Mouse (Mus musculus): Measurements from ENCODE around the gene Dbndd1. TPM values are rescaled to one million over a fixed set of nuclear protein-coding genes. Genes with fewer than 3 reads are reported as not detected.

The Dbndd1 gene
- not detected for total RNA-seq (2023)

GRCm38 (mm10) chr8:123514781-123515539 is at the start of gene Dbndd1:
Gene Dbndd1, minus strand, starts transcription at chr8:123515463.

GRCm38 (mm10) chr8:123518667-123519066 is 3.4 kb upstream of the Dbndd1 start, which contains the start of gene Gas8:
Gene Gas8, plus strand, starts transcription at chr8:123518834.

GRCm38 (mm10) chr8:123477737-123478258 is 37.5 kb downstream of the Dbndd1 start, which contains the start of gene Afg3l1:
Gene Afg3l1, plus strand, starts transcription at chr8:123477903.

Other genes starting within 250 kb of the Dbndd1 start
- gene Fanca, start 196.9 kb downstream of the Dbndd1 start, total RNA-seq (2023) = 10.0 TPM
- not detected for gene Spire2, start 182.8 kb downstream of the Dbndd1 start, total RNA-seq (2023)
- 206 TPM for gene Tcf25, start 141.7 kb downstream of the Dbndd1 start, total RNA-seq (2023)
- gene Mc1r, start 108.4 kb downstream of the Dbndd1 start, total RNA-seq (2023) = 0.18 TPM
- 2.0 TPM for gene Tubb3, start 104.0 kb downstream of the Dbndd1 start, total RNA-seq (2023)
- 13.2 TPM for gene Def8, start 91.9 kb downstream of the Dbndd1 start, total RNA-seq (2023)
- gene Afg3l1, start 37.6 kb downstream of the Dbndd1 start, total RNA-seq (2023) = 39.7 TPM
- gene Gas8, start 3.4 kb upstream of the Dbndd1 start, total RNA-seq (2023) = 2.8 TPM
- gene Rhou, start 138.5 kb upstream of the Dbndd1 start, total RNA-seq (2023) = not detected